Mouse (Mus musculus) lung, postnatal 25 days (tissue): ENCODE results near the gene Kcnb1.
"Not testable (repeated sequence)": the region's sequence is repeated elsewhere in the genome, so short reads cannot be mapped to it uniquely, and the experiment has no call there.

Experiments used
- DNase-seq: peaks from one replicate; pipeline ENCODE4 v3.0.0; 2022; ENCODE audit warnings: low spot score

Kcnb1 gene

GRCm38 (mm10) chr2:167204686-167205085 lies 14.7 kb upstream of the Kcnb1 start:
- DNase-seq = not testable (repeated sequence)

DNA sequence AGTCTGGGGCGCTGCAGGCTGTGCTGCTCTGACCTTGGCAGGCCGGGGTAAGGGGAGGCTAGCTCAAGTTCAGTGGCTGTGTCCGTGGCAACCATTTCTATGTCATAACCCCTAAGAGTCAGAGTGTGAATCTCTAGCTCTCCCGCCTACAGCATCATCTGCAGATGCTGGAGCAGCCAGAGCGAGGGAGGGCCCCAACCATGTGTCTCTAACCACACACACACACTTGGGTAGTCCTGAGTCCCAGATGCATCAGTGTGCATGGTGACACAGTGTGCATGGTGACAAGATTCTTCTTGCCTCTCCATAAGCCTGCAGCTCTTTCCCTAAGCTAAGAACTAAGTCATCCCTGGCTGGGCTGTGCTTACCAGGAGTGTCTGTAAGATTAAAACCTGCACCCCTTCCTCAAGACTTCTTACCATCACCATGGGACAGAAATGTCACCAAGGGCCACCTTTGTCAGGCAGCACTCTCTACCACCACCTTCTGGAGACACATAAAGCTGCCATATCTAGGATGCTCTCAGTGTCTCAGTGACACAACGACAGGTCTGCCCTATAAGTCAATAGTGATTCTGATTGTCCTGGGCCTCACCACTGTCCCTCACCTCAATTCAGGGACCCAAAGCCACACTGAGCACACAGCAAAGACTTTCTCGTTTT lies 13.7 kb upstream of the Kcnb1 start:
- no peak for DNase-seq

GRCm38 (mm10) chr2:167201463-167202291 lies 11.7 kb upstream of the Kcnb1 start:
- DNase-seq = no peak

GRCm38 (mm10) chr2:167198660-167199427 lies 8.9 kb upstream of the Kcnb1 start:
- DNase-seq = no peak

- DNase-seq = no peak
Observed at GRCm38 (mm10) chr2:167193361-167193760, 3.4 kb upstream of the Kcnb1 start.

DNA sequence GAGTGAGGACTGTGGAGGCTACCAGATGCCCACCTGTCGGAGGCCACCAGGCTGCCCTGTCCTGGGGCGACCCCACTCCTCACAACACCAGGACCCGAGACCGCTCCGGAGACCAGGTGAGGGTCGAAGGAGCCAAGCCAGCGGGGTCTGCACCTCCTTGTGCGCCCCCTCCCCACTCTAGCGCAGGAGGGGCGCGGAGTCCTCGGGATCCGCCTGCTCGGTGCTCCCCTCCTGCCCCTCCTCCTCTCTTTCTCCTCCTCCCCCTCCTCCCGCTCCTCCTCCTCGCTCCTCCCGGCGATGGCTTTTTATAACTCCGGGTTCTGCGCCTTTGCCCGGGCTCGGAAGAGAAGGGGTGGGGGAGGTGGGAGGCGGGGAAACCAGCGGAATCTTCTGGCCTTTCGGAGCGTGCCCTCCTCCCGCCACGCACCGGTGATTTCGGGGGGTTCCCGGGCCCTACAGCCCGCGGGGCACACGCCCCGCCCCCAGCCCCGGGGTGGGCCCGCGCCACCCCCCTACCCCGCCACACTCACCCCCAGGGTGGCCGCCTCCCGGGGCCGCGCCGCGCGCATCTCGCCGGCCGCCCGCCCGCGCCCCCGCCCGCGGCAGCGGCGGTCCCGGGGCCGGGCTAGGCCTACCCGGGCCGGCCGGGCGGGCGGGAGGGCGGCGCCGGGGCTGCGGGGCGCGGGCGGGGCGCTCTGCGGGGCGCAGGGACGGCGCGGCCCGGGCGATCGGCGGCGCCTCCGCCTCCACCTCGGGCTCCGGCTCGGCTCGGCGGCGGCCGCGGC lies 472 bp downstream of the Kcnb1 start:
- no peak for DNase-seq

DNA sequence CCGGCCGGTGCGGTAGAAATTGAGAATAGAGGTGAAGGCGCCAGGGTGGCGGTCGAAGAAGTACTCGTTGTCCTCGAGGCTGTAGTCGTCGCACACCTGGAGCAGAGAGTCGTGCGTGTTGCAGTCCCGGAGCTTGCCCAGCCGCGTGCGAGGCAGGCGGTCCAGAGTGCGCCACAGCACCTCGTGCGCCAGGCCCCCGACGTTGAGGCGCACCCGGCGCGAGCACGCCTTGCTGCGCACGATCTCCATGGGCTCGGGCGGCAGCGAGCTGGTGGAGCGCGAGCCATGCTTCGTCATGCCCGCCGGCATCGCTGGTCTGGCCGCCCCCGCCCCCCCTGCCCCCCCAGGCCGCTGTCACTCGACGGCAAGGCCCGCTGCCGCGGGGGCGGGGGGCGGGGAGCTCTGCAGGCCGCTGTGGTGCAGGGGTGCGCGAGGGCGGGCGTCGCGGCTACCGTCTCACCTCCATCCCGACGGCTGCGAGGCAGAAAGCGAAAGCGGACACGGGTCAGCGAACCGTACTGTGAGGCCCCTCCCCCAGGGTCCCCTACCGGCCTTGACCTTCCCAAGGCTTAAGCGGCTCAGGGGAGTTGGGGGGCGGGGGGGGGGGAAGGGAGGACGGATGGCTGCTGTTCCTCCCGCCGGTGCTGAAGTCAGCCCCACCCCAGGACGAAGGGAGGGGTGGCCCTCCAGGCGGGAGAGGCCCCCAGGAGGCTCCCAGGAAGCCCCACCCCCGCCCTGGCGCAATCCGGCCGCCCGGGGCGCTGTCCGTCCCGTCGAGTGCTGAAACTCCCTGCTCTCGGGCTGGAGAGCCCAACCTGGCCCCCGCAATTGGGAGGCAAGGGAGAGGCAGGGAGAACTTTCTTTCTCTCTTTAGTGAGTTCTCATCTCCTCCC lies 1.4 kb downstream of the Kcnb1 start:
- DNase-seq = peak; percentile 79

DNA sequence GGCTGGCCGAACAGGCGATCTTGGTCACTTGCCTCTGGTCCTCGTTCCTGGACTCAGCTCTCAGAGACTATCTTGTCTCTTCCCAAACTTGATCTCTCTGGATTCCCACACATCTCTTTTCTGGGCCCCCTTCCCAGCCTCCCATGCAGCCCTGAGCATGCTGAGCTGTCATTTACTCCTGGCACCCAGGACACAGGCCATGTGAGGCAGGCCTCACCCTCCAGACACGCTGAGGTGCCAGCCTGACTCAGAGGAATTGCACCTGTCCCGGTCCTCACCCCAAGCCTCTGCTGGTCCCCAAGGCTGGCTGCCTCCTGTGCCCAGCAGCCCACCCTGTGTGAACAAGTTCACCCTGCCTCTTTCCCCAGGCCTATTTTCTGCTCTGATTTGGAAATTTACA lies 2.8 kb downstream of the Kcnb1 start:
- DNase-seq = no peak

DNA sequence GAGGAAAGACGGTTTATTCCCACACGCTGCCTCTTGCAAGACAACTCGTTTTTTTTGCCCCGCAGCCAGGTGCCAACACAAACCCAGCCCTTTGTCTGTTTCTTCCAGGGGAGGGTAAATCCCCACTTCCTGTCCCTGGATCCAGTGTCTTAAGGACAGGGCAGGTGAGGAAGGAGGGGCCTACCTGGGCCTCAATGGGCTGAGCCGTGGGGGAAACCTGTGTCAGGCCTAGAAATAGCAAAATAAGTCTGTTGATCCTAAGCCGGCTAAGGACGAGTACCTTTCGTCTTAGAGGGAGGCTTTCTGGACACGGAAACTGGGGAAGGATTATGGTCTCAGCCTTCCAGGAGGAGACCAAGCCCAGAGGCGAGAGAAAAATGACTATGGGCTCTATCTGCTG lies 3.4 kb downstream of the Kcnb1 start:
- DNase-seq = no peak

DNA sequence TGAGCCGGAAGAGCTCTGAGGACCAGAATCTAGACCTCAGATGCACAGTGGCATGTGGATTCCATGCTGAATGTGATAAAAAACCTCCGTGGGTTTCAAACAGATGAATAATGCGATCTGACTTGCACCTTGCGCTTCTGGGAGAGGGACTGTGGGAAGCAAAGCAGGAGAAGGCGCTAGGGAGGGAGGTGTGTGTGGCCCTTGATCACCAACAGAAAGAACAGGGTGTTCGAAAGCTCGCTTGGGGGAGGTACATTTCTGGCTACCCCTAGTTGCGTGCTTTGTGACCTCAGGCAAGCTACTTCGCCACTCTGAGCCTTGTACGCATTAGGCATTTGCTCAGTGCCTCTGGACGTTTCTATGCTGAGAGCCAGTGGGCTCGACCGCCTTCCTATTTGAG lies 4.0 kb downstream of the Kcnb1 start:
- DNase-seq = no peak

DNA sequence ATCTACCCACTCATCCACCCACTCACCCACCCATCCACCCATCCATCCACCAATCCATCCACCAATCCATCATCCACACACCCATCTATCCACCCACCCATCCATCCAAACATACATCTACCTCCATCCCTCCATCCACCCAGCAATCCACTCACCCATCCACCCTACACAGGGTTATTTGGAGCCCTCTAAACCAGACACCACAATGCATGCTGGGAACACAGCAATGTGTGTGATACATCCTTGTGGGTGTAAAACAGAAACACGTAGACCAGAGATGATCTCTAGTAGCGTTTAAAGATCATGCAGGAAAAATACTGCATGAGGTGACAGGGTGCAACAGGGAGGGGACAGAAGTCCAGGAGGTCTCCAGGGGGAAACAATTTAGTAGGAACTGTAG lies 4.5 kb downstream of the Kcnb1 start:
- DNase-seq = no peak

DNA sequence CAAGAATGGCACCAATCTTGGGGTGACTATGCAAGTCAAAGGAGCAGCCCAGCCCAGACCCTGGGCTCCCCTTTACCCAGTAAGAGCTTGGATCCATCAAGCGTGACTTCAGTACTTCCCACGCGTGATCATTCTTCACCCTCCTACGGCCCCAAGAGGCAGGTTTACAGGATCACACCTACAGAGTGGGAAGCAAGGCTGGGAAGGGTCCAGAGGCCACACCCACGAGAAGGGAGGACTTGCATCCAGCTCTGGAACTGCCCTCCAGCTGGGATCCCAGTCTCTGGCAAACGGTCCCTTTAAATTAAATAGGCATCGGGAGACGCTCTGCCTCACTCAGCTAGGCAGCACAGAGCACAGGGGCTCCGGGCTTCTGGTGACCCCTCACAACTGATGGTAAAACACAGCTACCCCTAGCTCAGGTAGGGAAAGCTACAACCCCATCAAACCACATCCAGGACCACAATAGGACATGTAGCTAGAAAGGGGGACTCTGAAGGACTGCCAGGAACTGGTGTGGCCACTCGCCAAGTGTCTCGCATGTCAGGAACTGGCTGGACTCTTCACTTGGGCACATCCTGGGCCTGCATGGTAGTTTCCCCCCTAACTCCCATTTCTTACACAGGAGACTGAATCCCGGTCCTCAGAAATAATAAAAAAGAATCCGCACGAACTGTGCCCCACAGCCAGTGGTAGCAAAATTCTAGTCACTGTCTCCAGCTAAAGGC lies 8.1 kb downstream of the Kcnb1 start:
- DNase-seq = no peak

DNA sequence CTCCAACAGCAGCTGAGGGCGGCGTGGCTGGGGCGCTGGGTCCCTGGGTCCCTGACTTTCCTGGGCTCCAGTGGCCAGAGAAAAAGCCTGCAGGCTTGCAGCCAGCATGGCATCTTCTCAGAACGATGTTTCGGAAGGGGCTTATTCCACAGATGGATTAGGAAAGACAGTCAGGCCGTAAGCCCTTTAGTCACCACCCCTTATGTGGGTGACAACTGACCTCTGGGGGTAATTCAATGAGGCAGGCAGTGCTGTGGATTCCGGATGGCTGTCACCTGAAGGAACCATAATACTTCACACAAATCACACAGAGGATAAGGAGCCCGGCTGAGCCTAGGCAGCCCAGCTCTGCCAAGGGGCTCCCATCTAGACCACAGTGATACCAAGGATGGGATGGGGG lies 8.9 kb downstream of the Kcnb1 start:
- DNase-seq = no peak

GRCm38 (mm10) chr2:167179301-167179700 lies 10.7 kb downstream of the Kcnb1 start:
- no peak for DNase-seq

- DNase-seq = no peak
Observed at GRCm38 (mm10) chr2:167177231-167177641, 12.7 kb downstream of the Kcnb1 start.

GRCm38 (mm10) chr2:167175284-167175683 lies 14.7 kb downstream of the Kcnb1 start:
- peak; percentile 16 for DNase-seq

DNA sequence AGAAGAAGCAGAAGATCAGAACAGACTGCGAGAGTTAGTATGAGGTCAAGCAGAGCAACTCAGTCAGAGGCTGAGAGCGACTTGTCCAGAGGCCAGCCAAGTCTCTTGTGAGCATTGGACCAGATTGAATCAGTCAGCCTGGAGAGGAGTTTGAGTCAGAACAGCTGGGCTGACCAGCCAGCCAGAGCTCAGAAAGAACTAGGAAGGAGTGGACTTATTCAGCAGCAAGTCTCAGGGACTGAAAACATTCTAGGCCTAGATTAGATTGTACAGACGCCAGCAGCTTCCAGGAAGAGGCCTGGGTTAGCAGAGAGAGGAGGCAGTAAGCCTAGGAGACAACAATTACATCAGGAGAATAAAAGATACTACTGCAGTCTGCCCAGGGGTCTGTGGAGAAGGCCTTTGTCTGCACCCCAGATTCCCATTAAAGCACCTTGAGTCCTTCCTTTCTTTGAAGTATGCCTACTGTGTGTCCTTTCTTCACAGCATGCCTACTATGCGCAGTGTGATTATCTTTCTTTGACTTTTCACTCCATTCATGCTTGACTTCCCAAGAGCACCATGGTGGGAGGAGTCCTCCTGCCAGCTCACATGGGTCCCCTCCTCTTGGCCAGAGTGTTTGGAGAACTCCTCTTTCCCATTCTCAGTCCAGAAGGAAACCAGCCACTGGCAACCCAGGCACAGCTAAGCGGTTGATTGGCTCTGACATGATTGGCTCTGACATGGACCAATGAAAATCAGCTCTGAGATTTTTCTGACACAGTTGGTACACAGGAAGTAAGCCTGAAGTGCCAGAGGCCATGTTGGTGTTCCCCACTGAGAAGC lies 16.7 kb downstream of the Kcnb1 start:
- DNase-seq = peak; percentile 65

- DNase-seq = peak; percentile 32
Observed at GRCm38 (mm10) chr2:167167515-167168212, 22.3 kb downstream of the Kcnb1 start.

DNA sequence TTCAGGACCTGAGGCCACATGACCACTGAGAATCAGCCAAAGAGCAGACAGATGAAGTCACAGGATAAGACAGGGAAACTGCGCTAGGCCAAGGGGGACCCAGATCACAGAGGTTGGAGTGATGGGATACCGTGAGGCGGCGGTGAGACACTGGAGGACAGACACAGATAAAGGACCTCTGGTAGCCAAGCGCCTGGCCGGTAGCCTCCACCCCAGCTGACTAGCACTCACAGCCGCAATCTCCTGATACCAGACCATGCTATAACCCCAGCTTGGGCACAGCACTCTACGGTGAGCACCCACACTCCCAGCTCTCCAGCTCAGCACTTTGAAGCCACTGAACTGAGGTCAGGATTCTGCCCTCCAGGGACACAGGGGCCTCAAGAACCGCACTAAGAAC lies 26.4 kb downstream of the Kcnb1 start:
- DNase-seq = no peak
